Mouse (Mus musculus) liver, embryonic 16.5 days (tissue): Measurements from ENCODE around the gene Trim5. TPM values are rescaled to one million over a fixed set of nuclear protein-coding genes. Genes with fewer than 3 reads are reported as not detected.
"Not testable (repeated sequence)": the region's sequence is repeated elsewhere in the genome, so short reads cannot be mapped to it uniquely, and the experiment has no call there.

Experiments used
- ATAC-seq: fragments of 200-750 bp; cut with Nextera tagmentation; 2 replicates; pipeline ENCODE4 v1.8.0; 2017; ENCODE audit warnings: low read depth, mild to moderate bottlenecking, moderate number of reproducible peaks, moderate library complexity
- H3K27ac ChIP-seq: fragments of 300-500 bp; sonication (generic); 2 replicates; pipeline ENCODE4 v1.5.1; 2014; ENCODE audit warnings: mild to moderate bottlenecking, low read length
- H3K27me3 ChIP-seq: fragments of 300-500 bp; sonication (generic); 2 replicates; pipeline ENCODE4 v1.6.1; 2014; ENCODE audit warnings: low read depth, low read length, mixed read lengths; ENCODE audit not compliant: control insufficient read depth, insufficient read depth
- H3K36me3 ChIP-seq: fragments of 300-500 bp; sonication (generic); 2 replicates; pipeline ENCODE4 v1.6.1; 2014; ENCODE audit warnings: mild to moderate bottlenecking; ENCODE audit not compliant: control insufficient read depth, insufficient read depth
- H3K4me1 ChIP-seq: fragments of 300-500 bp; sonication (generic); 2 replicates; pipeline ENCODE4 v1.6.1; 2014; ENCODE audit warnings: low read depth, low read length, mixed read lengths; ENCODE audit not compliant: control insufficient read depth
- H3K4me2 ChIP-seq: fragments of 300-500 bp; sonication (generic); 2 replicates; pipeline ENCODE4 v1.6.1; 2014; ENCODE audit warnings: low read depth, low read length, mixed read lengths
- H3K4me3 ChIP-seq: fragments of 300-500 bp; sonication (generic); 2 replicates; pipeline ENCODE4 v1.5.1; 2014; ENCODE audit warnings: low read depth, mild to moderate bottlenecking, low read length
- H3K9ac ChIP-seq: fragments of 300-500 bp; sonication (generic); 2 replicates; pipeline ENCODE4 v1.6.1; 2014; ENCODE audit warnings: low read depth, low read length
- H3K9me3 ChIP-seq: fragments of 300-500 bp; sonication (generic); replicated peaks from 2 replicates; pipeline ENCODE4 v1.6.1; 2016; ENCODE audit warnings: low read length; ENCODE audit not compliant: control insufficient read depth
- WGBS: fragments of 180-500 bp; shearing (Covaris S2); extraction: QIAGEN DNeasy Blood & Tissue Kit; methylation state at CpG from one replicate; pipeline ENCODE4 v1.1.7; 2014; ENCODE audit not compliant: insufficient replicate concordance; 5-methylcytosine and 5-hydroxymethylcytosine counted together
- polyA plus RNA-seq: library from polyadenylated mRNA; unstranded; fragments of >200 nt; fragmentation: Nextera tagmentation; extraction: Ambion mirVana; gene quantifications from 2 replicates; pipeline ENCODE4 v1.2.1, GENCODE M21; 2015

The Trim5 gene
- polyA plus RNA-seq: 0.33 and 0.43 TPM in 2 replicates

- peak; percentile 93 for ATAC-seq
- WGBS: 35% methylated on average over 14 of the region's 14 CpGs
- H3K4me2 ChIP-seq: peak within 1 kb of the TSS; percentile 6; the same call in 1 of the 2 replicates
- not testable (repeated sequence) for H3K9me3 ChIP-seq, H3K9ac ChIP-seq, H3K27ac ChIP-seq, H3K36me3 ChIP-seq, H3K27me3 ChIP-seq, H3K4me1 ChIP-seq
- H3K4me3 ChIP-seq: peak within 1 kb of the TSS; percentile 35
These were observed at the start of gene Trim5 for GRCm38 (mm10) chr7:104287576-104288443. TSS of gene Trim5 (minus strand) at chr7:104288094.

- not testable (repeated sequence) for H3K27me3 ChIP-seq, H3K4me1 ChIP-seq, ATAC-seq, H3K9me3 ChIP-seq, H3K9ac ChIP-seq, H3K4me3 ChIP-seq, H3K36me3 ChIP-seq, H3K27ac ChIP-seq, H3K4me2 ChIP-seq
- WGBS: 49% methylated on average over 3 of the region's 3 CpGs
These were observed 47.7 kb upstream of the Trim5 start for GRCm38 (mm10) chr7:104335547-104335946.

- not testable (repeated sequence) for H3K4me3 ChIP-seq, H3K27ac ChIP-seq, H3K27me3 ChIP-seq, H3K36me3 ChIP-seq, H3K9me3 ChIP-seq, ATAC-seq, H3K4me1 ChIP-seq, H3K9ac ChIP-seq, H3K4me2 ChIP-seq
- WGBS: 84% methylated on average over 2 of the region's 2 CpGs
These were observed 41.3 kb upstream of the Trim5 start, which contains the start of gene Trim34b for GRCm38 (mm10) chr7:104329171-104329570. TSS of gene Trim34b (plus strand) at chr7:104329471.

GRCm38 (mm10) chr7:104322028-104322427 is 34.1 kb upstream of the Trim5 start:
- H3K4me3 ChIP-seq: no peak overlapping the region
- H3K9me3 ChIP-seq: no peaks in the 10 kb centered on the region
- H3K4me2 ChIP-seq: no peak overlapping the region
- H3K4me1 ChIP-seq: no peaks in the 10 kb centered on the region
- no peak for ATAC-seq
- no peaks in the 10 kb centered on the region for H3K36me3 ChIP-seq
- 70% methylated on average over 9 of the region's 9 CpGs for WGBS
- H3K27me3 ChIP-seq: no peaks in the 10 kb centered on the region
- no peak overlapping the region for H3K9ac ChIP-seq
- no peak overlapping the region for H3K27ac ChIP-seq

- Histone ChIP-seq H3K27ac (peak within 1 kb of the TSS; percentile 21), H3K4me2 (peak within 1 kb of the TSS; percentile 64), H3K4me3 (peak within 1 kb of the TSS; percentile 63), H3K9ac (peak within 1 kb of the TSS; percentile 45; the same call in 1 of the 2 replicates)
- not testable (repeated sequence) for H3K27me3 ChIP-seq, H3K9me3 ChIP-seq, H3K36me3 ChIP-seq, H3K4me1 ChIP-seq
- peak; percentile 92 for ATAC-seq
- WGBS: 8% methylated on average over 4 of the region's 4 CpGs
These were observed 27.6 kb upstream of the Trim5 start, which contains the start of gene Trim12a for GRCm38 (mm10) chr7:104315369-104316080. TSS of gene Trim12a (minus strand) at chr7:104315466.

- no peaks in the 10 kb centered on the region for H3K9me3 ChIP-seq
- H3K4me2 ChIP-seq: peak overlapping the region; percentile 64
- H3K9ac ChIP-seq: peak overlapping the region; percentile 45; the same call in 1 of the 2 replicates
- H3K4me1 ChIP-seq: no peaks in the 10 kb centered on the region
- H3K4me3 ChIP-seq: peak overlapping the region; percentile 63
- no peaks in the 10 kb centered on the region for H3K27me3 ChIP-seq
- peak overlapping the region; percentile 21 for H3K27ac ChIP-seq
- 3% methylated on average over 15 of the region's 15 CpGs for WGBS
- ATAC-seq: peak; percentile 63
- H3K36me3 ChIP-seq: no peaks in the 10 kb centered on the region
These were observed 27.0 kb upstream of the Trim5 start for GRCm38 (mm10) chr7:104314796-104315353.

GRCm38 (mm10) chr7:104291638-104292400 is 3.9 kb upstream of the Trim5 start:
- Histone ChIP-seq H3K4me1 (no peaks in the 10 kb centered on the region), H3K9ac (no peak overlapping the region), H3K36me3 (no peaks in the 10 kb centered on the region), H3K9me3 (no peaks in the 10 kb centered on the region), H3K27me3 (no peaks in the 10 kb centered on the region), H3K27ac (no peak overlapping the region), H3K4me2 (no peak overlapping the region), H3K4me3 (no peak overlapping the region)
- WGBS: 57% methylated on average over 5 of the region's 5 CpGs
- ATAC-seq: no peak

- WGBS: 61% methylated on average over 1 of the region's 1 CpGs
- Histone ChIP-seq H3K27me3 (no peaks in the 10 kb centered on the region), H3K27ac (no peak overlapping the region), H3K9me3 (no peaks in the 10 kb centered on the region), H3K4me3 (no peak overlapping the region), H3K9ac (no peak overlapping the region), H3K4me2 (no peak overlapping the region), H3K4me1 (no peaks in the 10 kb centered on the region), H3K36me3 (no peaks in the 10 kb centered on the region)
- ATAC-seq: no peak
These were observed 2.7 kb upstream of the Trim5 start for GRCm38 (mm10) chr7:104290641-104291040.
